Mouse (Mus musculus): ENCODE results near the gene Ccdc93. TPM values are rescaled to one million over a fixed set of nuclear protein-coding genes. Genes with fewer than 3 reads are reported as not detected.

Ccdc93 gene
- polyA plus RNA-seq, 1 experiment from 2014 or later = 10.2 TPM

- Histone ChIP-seq H3K4me1 (peaks cover 25% of the 10 kb centered on the region), H3K9me3 (replicated peaks) (no peaks in the 10 kb centered on the region), H3K4me3 (no peak overlapping the region), H3K27ac (peak overlapping the region; percentile 40; the same call in 1 of the 2 replicates), H3K4me2 (no peak overlapping the region; the same call in 1 of the 2 replicates), H3K27me3 (no peaks in the 10 kb centered on the region), H3K36me3 (ENCODE audit: poor library complexity, severe bottlenecking) (no peaks in the 10 kb centered on the region), H3K9ac (no peak overlapping the region)
- 57% methylated on average over 14 of the region's 14 CpGs for WGBS
- ATAC-seq = peak; percentile 77
These were observed 31.6 kb upstream of the Ccdc93 start for GRCm38 (mm10) chr1:121398986-121399881.

- H3K4me1 ChIP-seq = peaks cover 15% of the 10 kb centered on the region; the same call in 1 of the 2 replicates
- H3K9ac ChIP-seq = no peak overlapping the region
- no peaks in the 10 kb centered on the region for H3K27me3 ChIP-seq
- no peaks in the 10 kb centered on the region for H3K36me3 ChIP-seq (ENCODE audit: poor library complexity, severe bottlenecking)
- WGBS = 27% methylated on average over 4 of the region's 4 CpGs
- no peak overlapping the region for H3K4me3 ChIP-seq
- H3K9me3 ChIP-seq (replicated peaks) = no peaks in the 10 kb centered on the region
- no peak overlapping the region for H3K4me2 ChIP-seq
- H3K27ac ChIP-seq = no peak overlapping the region
- peak; percentile 82 for ATAC-seq
These were observed 30.6 kb upstream of the Ccdc93 start for GRCm38 (mm10) chr1:121400243-121400642.

- H3K9me3 ChIP-seq (replicated peaks) = no peaks in the 10 kb centered on the region
- no peak overlapping the region for H3K4me2 ChIP-seq
- no peaks in the 10 kb centered on the region for H3K27me3 ChIP-seq
- 45% methylated on average over 4 of the region's 4 CpGs for WGBS
- no peak overlapping the region for H3K4me3 ChIP-seq
- no peaks in the 10 kb centered on the region for H3K36me3 ChIP-seq (ENCODE audit: poor library complexity, severe bottlenecking)
- no peak overlapping the region for H3K9ac ChIP-seq
- no peaks in the 10 kb centered on the region for H3K4me1 ChIP-seq
- no peak overlapping the region for H3K27ac ChIP-seq
- ATAC-seq = no peak
These were observed 11.8 kb upstream of the Ccdc93 start for GRCm38 (mm10) chr1:121419084-121419483.

- no peak overlapping the region for H3K9ac ChIP-seq
- no peak overlapping the region for H3K4me2 ChIP-seq
- no peaks in the 10 kb centered on the region for H3K4me1 ChIP-seq
- H3K4me3 ChIP-seq = no peak overlapping the region
- no peak overlapping the region for H3K27ac ChIP-seq
- H3K36me3 ChIP-seq (ENCODE audit: poor library complexity, severe bottlenecking) = no peaks in the 10 kb centered on the region
- 88% methylated on average over 12 of the region's 12 CpGs for WGBS
- H3K27me3 ChIP-seq = no peaks in the 10 kb centered on the region
- H3K9me3 ChIP-seq (replicated peaks) = no peaks in the 10 kb centered on the region
- ATAC-seq = no peak
These were observed 11.1 kb upstream of the Ccdc93 start for GRCm38 (mm10) chr1:121419569-121420265.

GRCm38 (mm10) chr1:121430183-121430937, 489 bp upstream of the Ccdc93 start:
- ATAC-seq = peak; percentile 15; the same call in 1 of the 2 replicates
- H3K9me3 ChIP-seq (replicated peaks) = no peaks in the 10 kb centered on the region
- WGBS = 21% methylated on average over 6 of the region's 6 CpGs

GRCm38 (mm10) chr1:121435981-121436380, 5.1 kb downstream of the Ccdc93 start:
- no peaks in the 10 kb centered on the region for H3K27me3 ChIP-seq
- 93% methylated on average over 7 of the region's 7 CpGs for WGBS
- no peak overlapping the region for H3K27ac ChIP-seq
- H3K4me1 ChIP-seq = peaks cover 9% of the 10 kb centered on the region
- H3K9me3 ChIP-seq (replicated peaks) = no peaks in the 10 kb centered on the region
- H3K4me3 ChIP-seq = no peak overlapping the region
- no peak for ATAC-seq
- no peak overlapping the region for H3K4me2 ChIP-seq
- no peak overlapping the region for H3K9ac ChIP-seq
- peaks cover 31% of the 10 kb centered on the region for H3K36me3 ChIP-seq (ENCODE audit: poor library complexity, severe bottlenecking)

More at GRCm38 (mm10) chr1:121430183-121430937, 489 bp upstream of the Ccdc93 start:
- peaks cover 9% of the 10 kb centered on the region for H3K4me1 ChIP-seq
- H3K27ac ChIP-seq = no peak overlapping the region
- H3K4me3 ChIP-seq = peak overlapping the region; percentile 88
- H3K9ac ChIP-seq = no peak overlapping the region
- no peaks in the 10 kb centered on the region for H3K36me3 ChIP-seq (ENCODE audit: poor library complexity, severe bottlenecking)
- no peaks in the 10 kb centered on the region for H3K27me3 ChIP-seq
- H3K4me2 ChIP-seq = peak overlapping the region; percentile 97

GRCm38 (mm10) chr1:121440535-121441381, 9.9 kb downstream of the Ccdc93 start:
- Histone ChIP-seq H3K4me2 (no peak overlapping the region), H3K4me3 (no peak overlapping the region), H3K27ac (no peak overlapping the region), H3K27me3 (no peaks in the 10 kb centered on the region), H3K36me3 (ENCODE audit: poor library complexity, severe bottlenecking) (peaks cover 64% of the 10 kb centered on the region), H3K9ac (no peak overlapping the region), H3K9me3 (replicated peaks) (no peaks in the 10 kb centered on the region), H3K4me1 (no peaks in the 10 kb centered on the region)
- WGBS = 64% methylated on average over 13 of the region's 13 CpGs
- ATAC-seq = peak; percentile 63

GRCm38 (mm10) chr1:121444147-121444546, 13.3 kb downstream of the Ccdc93 start:
- Histone ChIP-seq H3K4me3 (no peak overlapping the region), H3K9ac (no peak overlapping the region), H3K27ac (no peak overlapping the region), H3K4me1 (no peaks in the 10 kb centered on the region), H3K9me3 (replicated peaks) (no peaks in the 10 kb centered on the region), H3K4me2 (no peak overlapping the region), H3K36me3 (ENCODE audit: poor library complexity, severe bottlenecking) (peaks cover 77% of the 10 kb centered on the region), H3K27me3 (no peaks in the 10 kb centered on the region)
- 91% methylated on average over 6 of the region's 6 CpGs for WGBS
- ATAC-seq = no peak

GRCm38 (mm10) chr1:121447216-121447615, 16.4 kb downstream of the Ccdc93 start:
- Histone ChIP-seq H3K27me3 (no peaks in the 10 kb centered on the region), H3K36me3 (ENCODE audit: poor library complexity, severe bottlenecking) (peaks cover 72% of the 10 kb centered on the region), H3K4me2 (no peak overlapping the region), H3K27ac (no peak overlapping the region), H3K4me1 (peaks cover 4% of the 10 kb centered on the region), H3K4me3 (no peak overlapping the region), H3K9me3 (replicated peaks) (no peaks in the 10 kb centered on the region), H3K9ac (no peak overlapping the region)
- ATAC-seq = no peak
- 95% methylated on average over 10 of the region's 10 CpGs for WGBS

GRCm38 (mm10) chr1:121448166-121448565, 17.3 kb downstream of the Ccdc93 start:
- H3K4me1 ChIP-seq = peaks cover 12% of the 10 kb centered on the region
- H3K9ac ChIP-seq = no peak overlapping the region
- H3K27me3 ChIP-seq = no peaks in the 10 kb centered on the region
- no peaks in the 10 kb centered on the region for H3K9me3 ChIP-seq (replicated peaks)
- H3K27ac ChIP-seq = no peak overlapping the region
- no peak for ATAC-seq
- no peak overlapping the region for H3K4me3 ChIP-seq
- H3K4me2 ChIP-seq = no peak overlapping the region
- 91% methylated on average over 19 of the region's 19 CpGs for WGBS
- H3K36me3 ChIP-seq (ENCODE audit: poor library complexity, severe bottlenecking) = peaks cover 62% of the 10 kb centered on the region

- Histone ChIP-seq H3K4me1 (peaks cover 12% of the 10 kb centered on the region), H3K4me2 (no peak overlapping the region), H3K27me3 (no peaks in the 10 kb centered on the region), H3K4me3 (no peak overlapping the region), H3K36me3 (ENCODE audit: poor library complexity, severe bottlenecking) (peaks cover 40% of the 10 kb centered on the region), H3K9me3 (replicated peaks) (no peaks in the 10 kb centered on the region), H3K9ac (no peak overlapping the region), H3K27ac (no peak overlapping the region)
- no peak for ATAC-seq
- WGBS = 82% methylated on average over 7 of the region's 7 CpGs
These were observed 20.2 kb downstream of the Ccdc93 start for GRCm38 (mm10) chr1:121451009-121451408.

Measured in forebrain, embryonic 13.5 days (tissue).